Mouse (Mus musculus): ENCODE results near the gene Olfr150.

DNA sequence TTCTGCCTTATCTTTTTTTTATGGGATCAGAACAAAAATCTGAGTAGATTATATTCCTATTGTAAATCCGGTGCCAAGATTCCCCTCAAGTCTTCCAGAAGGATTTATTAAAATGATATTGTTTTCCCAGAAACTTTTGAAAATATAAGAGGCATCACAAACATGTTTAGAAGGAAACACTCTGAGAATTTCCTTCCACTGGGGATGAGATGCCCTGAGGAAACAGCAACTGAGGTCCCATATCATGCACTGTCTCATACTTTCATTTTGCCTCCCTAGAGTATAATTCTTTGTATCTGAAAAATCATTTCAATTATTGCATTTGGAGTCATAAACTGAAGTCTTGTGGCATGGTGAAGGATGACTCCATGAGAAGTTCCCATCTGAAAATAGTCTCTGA is 52.4 kb downstream of the Olfr150 start, which contains the start of gene Olfr968:
- TF ChIP-seq CTCF (IDR thresholded peaks at IDR 0.05; ENCODE audit: low read depth) (no peak), EP300 (IDR thresholded peaks at IDR 0.05; ENCODE audit: low read depth) (no peak)

Measured in liver, embryonic 14.5 days (tissue).